Mouse (Mus musculus): ENCODE measurements at regions not wholly inside any gene's neighbourhood (a gene's known extent, or its start where the extent isn't known, plus 50 kb on each side); places are given as distances from the start of the nearest gene placed in this dataset. TPM values are rescaled to one million over a fixed set of nuclear protein-coding genes. Genes with fewer than 3 reads are reported as not detected.

DNA sequence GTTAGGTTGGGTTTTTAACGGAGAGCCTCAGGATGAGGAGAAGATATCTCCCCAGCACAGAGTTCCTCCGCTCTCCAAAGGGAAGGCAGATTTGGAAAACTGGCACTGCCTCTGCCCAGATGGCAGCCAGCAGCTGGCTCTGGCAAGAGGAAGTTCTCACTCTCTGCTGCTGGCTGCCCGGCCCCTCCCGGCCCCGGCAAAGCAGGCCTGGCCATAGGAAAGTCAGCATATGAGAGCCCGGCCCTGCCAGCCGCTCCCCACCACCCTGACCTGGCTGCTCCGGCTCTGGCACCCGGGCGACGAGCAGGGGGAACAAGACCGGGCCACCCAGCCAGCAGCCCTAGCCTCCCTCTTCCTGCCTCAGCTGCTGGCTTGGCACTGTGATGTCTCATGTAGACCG, 89.1 kb upstream of the Prox1 start:
- ATAC-seq (ENCODE audit: insufficient number of reproducible peaks, insufficient read depth, low FRiP score, low TSS enrichment, low read depth) = no peak
- Histone ChIP-seq H3K36me3 (no peaks in the 10 kb centered on the region), H3K27ac (no peak overlapping the region), H3K9me3 (no peaks in the 10 kb centered on the region), H3K4me2 (no peak overlapping the region), H3K9ac (no peak overlapping the region), H3K27me3 (no peaks in the 10 kb centered on the region), H3K4me3 (no peak overlapping the region), H3K4me1 (peaks cover 4% of the 10 kb centered on the region)
- 84% methylated on average over 13 of the region's 13 CpGs for WGBS

DNA sequence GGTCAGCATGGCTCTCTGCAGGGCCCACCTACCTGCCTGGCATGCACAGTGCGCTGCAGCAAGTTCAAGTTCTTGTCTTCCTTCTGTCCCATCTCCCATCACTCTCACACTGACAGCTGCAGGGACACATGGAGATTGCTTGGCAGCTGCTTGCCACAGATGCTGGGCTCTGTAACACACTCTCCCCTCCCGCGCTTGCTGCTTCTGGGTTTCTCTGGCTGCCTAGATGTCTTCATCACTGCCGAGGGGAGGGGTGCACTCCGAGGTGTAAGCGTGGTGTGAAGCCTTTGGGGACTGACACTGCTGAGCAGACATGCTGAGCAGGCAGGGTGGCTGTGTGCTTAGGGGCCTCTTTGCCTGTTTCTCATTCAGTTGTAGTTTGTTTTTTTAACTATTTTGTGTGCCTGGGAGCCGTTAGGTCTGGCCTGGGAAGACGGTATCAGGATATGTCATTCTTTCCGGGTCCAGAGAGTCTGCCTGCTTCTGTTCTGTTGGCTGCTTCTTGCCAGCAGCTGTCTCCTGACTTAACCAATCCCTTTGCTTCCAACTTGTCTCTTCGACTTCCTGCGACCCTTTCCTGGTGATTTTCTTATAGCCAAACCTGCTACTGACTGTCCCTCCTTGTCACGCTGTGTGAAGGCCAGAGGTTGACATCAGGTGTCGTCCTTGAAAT, 80.2 kb upstream of the Prox1 start:
- Histone ChIP-seq H3K4me2 (no peak overlapping the region), H3K36me3 (no peaks in the 10 kb centered on the region)
- no peak for ATAC-seq (ENCODE audit: insufficient number of reproducible peaks, insufficient read depth, low FRiP score, low TSS enrichment, low read depth)

DNA sequence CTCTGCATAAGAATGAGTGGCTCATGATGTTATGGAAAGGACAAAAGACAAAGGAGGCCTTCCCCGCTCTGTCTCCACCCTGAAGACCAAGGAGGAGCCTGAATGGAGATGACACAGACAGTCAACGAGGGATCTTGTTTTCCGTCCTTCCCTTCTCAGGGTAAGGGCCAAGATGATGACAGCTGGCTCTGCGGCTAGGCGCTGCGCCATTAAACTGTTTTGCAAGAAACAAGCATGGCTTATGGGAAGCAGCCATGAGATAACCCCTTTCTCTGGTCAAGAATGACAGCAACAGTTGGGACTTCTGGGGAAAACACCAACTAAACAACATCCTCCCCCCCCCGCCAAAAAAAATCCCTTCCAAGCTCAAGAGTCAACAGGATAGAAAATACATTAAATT, 72.0 kb upstream of the Prox1 start:
- no peak overlapping the region for H3K9ac ChIP-seq
- no peak overlapping the region for H3K27ac ChIP-seq
- H3K27me3 ChIP-seq = no peaks in the 10 kb centered on the region
- H3K4me3 ChIP-seq = no peak overlapping the region
- no peak overlapping the region for H3K4me2 ChIP-seq
- no peaks in the 10 kb centered on the region for H3K36me3 ChIP-seq
- ATAC-seq (ENCODE audit: insufficient number of reproducible peaks, insufficient read depth, low FRiP score, low TSS enrichment, low read depth) = no peak
- no peaks in the 10 kb centered on the region for H3K9me3 ChIP-seq
- 89% methylated on average over 7 of the region's 7 CpGs for WGBS
- no peaks in the 10 kb centered on the region for H3K4me1 ChIP-seq

More for the DNA sequence above, 80.2 kb upstream of the Prox1 start:
- Histone ChIP-seq H3K9me3 (peaks cover 13% of the 10 kb centered on the region), H3K27ac (no peak overlapping the region), H3K9ac (no peak overlapping the region), H3K27me3 (no peaks in the 10 kb centered on the region), H3K4me3 (no peak overlapping the region), H3K4me1 (0 out of 2 replicates have a peak, but pooled peaks cover 3% of the 10 kb centered on the region)
- whole genome bisulfite sequencing = 45% methylated on average over 13 of the region's 13 CpGs

DNA sequence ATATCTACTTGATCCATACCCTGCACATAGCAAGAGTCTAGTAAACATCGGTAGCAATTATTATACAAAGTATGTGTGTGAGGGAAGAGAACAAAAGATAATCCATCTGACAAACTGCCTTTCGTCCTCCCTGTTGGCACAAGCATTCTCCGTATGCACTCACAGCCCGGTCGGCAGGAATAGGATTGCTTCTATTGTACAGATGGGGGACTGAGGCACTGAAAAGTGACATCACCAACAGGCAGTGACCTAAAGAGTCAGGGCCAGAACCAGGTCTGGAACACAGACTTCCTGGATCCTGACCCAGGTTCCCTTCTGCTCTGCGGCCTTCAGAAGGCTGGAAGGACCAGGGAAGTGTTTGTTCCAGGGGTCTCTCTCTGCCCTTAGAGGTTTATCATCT, 69.3 kb upstream of the Prox1 start:
- Histone ChIP-seq H3K9me3 (no peaks in the 10 kb centered on the region), H3K4me2 (no peak overlapping the region), H3K27ac (no peak overlapping the region), H3K4me3 (no peak overlapping the region), H3K36me3 (no peaks in the 10 kb centered on the region), H3K27me3 (no peaks in the 10 kb centered on the region), H3K4me1 (no peaks in the 10 kb centered on the region), H3K9ac (no peak overlapping the region)
- 80% methylated on average over 6 of the region's 6 CpGs for WGBS
- ATAC-seq (ENCODE audit: insufficient number of reproducible peaks, insufficient read depth, low FRiP score, low TSS enrichment, low read depth) = no peak

DNA sequence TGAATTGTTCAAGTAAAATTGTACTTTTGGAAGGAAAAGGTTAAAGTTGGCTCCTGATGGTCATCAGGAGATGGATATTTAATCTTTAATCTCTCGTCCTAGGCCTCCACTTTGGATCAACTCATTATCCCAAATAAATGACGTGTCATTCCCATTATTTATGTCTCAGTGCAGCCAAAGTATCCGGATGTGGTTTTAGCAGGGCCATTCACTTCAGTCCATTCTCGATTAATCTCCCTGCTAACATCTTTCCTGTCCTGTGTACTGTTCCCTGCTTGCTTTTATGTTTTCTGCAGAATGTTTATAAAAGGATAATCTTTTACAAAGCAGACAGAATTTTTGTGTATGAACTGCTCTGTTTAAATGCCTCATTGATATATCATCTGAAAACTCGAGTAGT, 60.4 kb upstream of the Prox1 start:
- Histone ChIP-seq H3K36me3 (no peaks in the 10 kb centered on the region), H3K27ac (no peak overlapping the region), H3K9me3 (peaks cover under 1% of the 10 kb centered on the region; the same call in 1 of the 2 replicates), H3K9ac (no peak overlapping the region), H3K4me2 (no peak overlapping the region), H3K4me1 (no peaks in the 10 kb centered on the region), H3K4me3 (no peak overlapping the region), H3K27me3 (no peaks in the 10 kb centered on the region)
- WGBS = 77% methylated on average over 5 of the region's 5 CpGs
- no peak for ATAC-seq (ENCODE audit: insufficient number of reproducible peaks, insufficient read depth, low FRiP score, low TSS enrichment, low read depth)

DNA sequence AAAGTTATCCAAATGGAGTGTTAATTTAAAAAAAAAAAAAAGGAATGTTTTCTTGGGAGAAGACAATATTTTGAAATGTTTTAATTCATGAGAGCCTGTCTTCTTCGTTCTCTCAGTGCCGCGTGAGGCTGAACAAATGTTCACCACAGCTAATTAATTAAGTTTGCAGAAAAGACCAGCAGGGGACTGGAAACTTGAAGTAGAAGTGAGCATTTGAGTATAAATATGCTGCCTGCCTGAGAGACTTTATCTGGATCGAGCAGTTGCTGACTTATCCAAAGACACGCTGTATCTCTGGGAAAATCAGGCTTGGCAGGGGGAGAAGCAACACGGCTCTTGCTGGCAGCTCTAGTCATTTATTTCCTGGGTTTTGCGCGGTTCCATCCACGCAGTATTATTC, 49.9 kb upstream of the Prox1 start:
- no peak overlapping the region for H3K27ac ChIP-seq
- H3K4me2 ChIP-seq = no peak overlapping the region
- no peaks in the 10 kb centered on the region for H3K36me3 ChIP-seq
- H3K9me3 ChIP-seq = peaks cover 8% of the 10 kb centered on the region
- no peak for ATAC-seq (ENCODE audit: insufficient number of reproducible peaks, insufficient read depth, low FRiP score, low TSS enrichment, low read depth)
- H3K4me1 ChIP-seq = no peaks in the 10 kb centered on the region
- H3K4me3 ChIP-seq = no peak overlapping the region
- H3K9ac ChIP-seq = no peak overlapping the region
- WGBS = 79% methylated on average over 9 of the region's 9 CpGs
- no peaks in the 10 kb centered on the region for H3K27me3 ChIP-seq

Small RNAs in the stretch of these regions (microRNA-seq; reads per million reads assigned to microRNA genes)
- not detected for gene Gm47294

Measured in embryonic facial prominence, embryonic 13.5 days (tissue).